Mouse (Mus musculus) C2C12 (cell line): Measurements from ENCODE around the gene Inava. TPM values are rescaled to one million over a fixed set of nuclear protein-coding genes. Genes with fewer than 3 reads are reported as not detected.

Experiments used
- H3K27me3 ChIP-seq: one replicate; pipeline ENCODE4 v1.6.1; 2011; ENCODE audit not compliant: control insufficient read depth, insufficient read depth, insufficient read length
- H3K36me3 ChIP-seq: one replicate; pipeline ENCODE4 v1.6.1; 2011; ENCODE audit not compliant: control insufficient read depth, insufficient read depth
- H3K4me3 ChIP-seq: one replicate; pipeline ENCODE4 v1.5.1; 2011; ENCODE audit warnings: mild to moderate bottlenecking, control low read depth; ENCODE audit not compliant: poor library complexity, insufficient read depth, severe bottlenecking
- H3K79me2 ChIP-seq: one replicate; pipeline ENCODE4 v1.6.1; 2011; ENCODE audit not compliant: control insufficient read depth, insufficient read depth
- H3K79me3 ChIP-seq: one replicate; pipeline ENCODE4 v1.6.1; 2011; ENCODE audit warnings: low read depth, control low read depth
- H3ac ChIP-seq: one replicate; pipeline ENCODE3; 2011; ENCODE audit warnings: low read depth; ENCODE audit not compliant: control insufficient read depth, insufficient read length
- CEBPB ChIP-seq: IDR thresholded peaks from one replicate; pipeline ENCODE4 v1.6.1; 2011; ENCODE audit warnings: low read depth, mild to moderate bottlenecking, control low read depth, moderate library complexity
- CTCF ChIP-seq: IDR thresholded peaks from one replicate; pipeline ENCODE4 v1.5.1; 2011; ENCODE audit not compliant: control insufficient read depth, insufficient read depth, insufficient read length
- FOSL1 ChIP-seq: IDR thresholded peaks from one replicate; pipeline ENCODE4 v1.8.0; 2011; ENCODE audit warnings: mild to moderate bottlenecking, low read length; ENCODE audit not compliant: poor library complexity, insufficient read depth, severe bottlenecking
- MAX ChIP-seq: IDR thresholded peaks from one replicate; pipeline ENCODE4 v1.6.1; 2011; ENCODE audit warnings: mild to moderate bottlenecking, control low read depth
- MYOD1 ChIP-seq: IDR thresholded peaks from one replicate; pipeline ENCODE4 v1.6.1; 2011; ENCODE audit warnings: low read depth; ENCODE audit not compliant: control insufficient read depth, insufficient read length
- MYOG ChIP-seq: IDR thresholded peaks from one replicate; pipeline ENCODE4 v1.6.1; 2011; ENCODE audit not compliant: control insufficient read depth, insufficient read length; ENCODE audit errors: extremely low read depth
- USF1 ChIP-seq: IDR thresholded peaks from one replicate; pipeline ENCODE4 v1.6.1; 2011; ENCODE audit warnings: low read depth, mild to moderate bottlenecking, control low read depth, moderate library complexity
- polyA plus RNA-seq: library from polyadenylated mRNA; unstranded; fragments of >200 nt; fragmentation: generic; extraction: Trizol; gene quantifications from one replicate; pipeline ENCODE4 v1.2.1, GENCODE M21; 2012; ENCODE audit warnings: missing spikeins

Gene Inava
- polyA plus RNA-seq, 1 experiment, result 7.6 TPM

- H3K27me3 ChIP-seq, result no peaks in the 10 kb centered on the region
- H3ac ChIP-seq, result no peak overlapping the region
- peaks cover 14% of the 10 kb centered on the region for H3K36me3 ChIP-seq
- H3K79me2 ChIP-seq, result no peaks in the 10 kb centered on the region
- no peaks in the 10 kb centered on the region for H3K79me3 ChIP-seq
- TF ChIP-seq MYOG, result no peak
- TF ChIP-seq MYOD1, result no peak
- TF ChIP-seq FOSL1, result no peak
- TF ChIP-seq CEBPB, result no peak
- TF ChIP-seq MAX, result no peak
- H3K4me3 ChIP-seq, result no peak overlapping the region
These were observed 13.8 kb downstream of the Inava start for GRCm38 (mm10) chr1:136220037-136220871.

- H3K36me3 ChIP-seq, result peaks cover 5% of the 10 kb centered on the region
- TF ChIP-seq USF1 (no peak), MYOG (no peak), CEBPB (no peak), FOSL1 (no peak), CTCF (no peak), MYOD1 (no peak), MAX (no peak)
- H3K27me3 ChIP-seq, result no peaks in the 10 kb centered on the region
- no peak overlapping the region for H3ac ChIP-seq
- H3K79me2 ChIP-seq, result no peaks in the 10 kb centered on the region
- no peaks in the 10 kb centered on the region for H3K79me3 ChIP-seq
- H3K4me3 ChIP-seq, result no peak overlapping the region
These were observed 19.8 kb downstream of the Inava start for GRCm38 (mm10) chr1:136214304-136214703.

GRCm38 (mm10) chr1:136212803-136213202, 21.3 kb downstream of the Inava start, which contains the start of gene Mroh3:
Gene Mroh3, minus strand, starts transcription at chr1:136212828.
- TF ChIP-seq MYOD1, result no peak
- TF ChIP-seq MYOG, result no peak
- no peak for TF ChIP-seq USF1
- no peak for TF ChIP-seq CEBPB
- no peak for TF ChIP-seq FOSL1
- no peak for TF ChIP-seq MAX
- TF ChIP-seq CTCF, result no peak
- Histone ChIP-seq H3K4me3 (no peak within 1 kb of the TSS), H3K79me3 (no peaks in the 10 kb centered on the region), H3K36me3 (no peaks in the 10 kb centered on the region), H3K27me3 (no peaks in the 10 kb centered on the region), H3ac (no peak within 1 kb of the TSS), H3K79me2 (no peaks in the 10 kb centered on the region)

GRCm38 (mm10) chr1:136190033-136190432, 44.0 kb downstream of the Inava start:
- no peaks in the 10 kb centered on the region for H3K27me3 ChIP-seq
- TF ChIP-seq CEBPB (no peak), MAX (no peak), MYOD1 (no peak), CTCF (no peak), FOSL1 (no peak), USF1 (no peak), MYOG (no peak)
- no peak overlapping the region for H3ac ChIP-seq
- no peak overlapping the region for H3K4me3 ChIP-seq
- H3K79me2 ChIP-seq, result no peaks in the 10 kb centered on the region
- no peaks in the 10 kb centered on the region for H3K36me3 ChIP-seq
- no peaks in the 10 kb centered on the region for H3K79me3 ChIP-seq

- TF ChIP-seq CEBPB, result no peak
- no peak for TF ChIP-seq MYOD1
- no peak for TF ChIP-seq USF1
- no peak for TF ChIP-seq CTCF
- no peak for TF ChIP-seq MAX
- TF ChIP-seq FOSL1, result no peak
- TF ChIP-seq MYOG, result no peak
These were observed 54.5 kb downstream of the Inava start for GRCm38 (mm10) chr1:136179511-136180001.

More at GRCm38 (mm10) chr1:136179511-136180001, 54.5 kb downstream of the Inava start:
- Histone ChIP-seq H3ac (no peak overlapping the region), H3K4me3 (no peak overlapping the region), H3K79me2 (no peaks in the 10 kb centered on the region), H3K27me3 (no peaks in the 10 kb centered on the region), H3K36me3 (no peaks in the 10 kb centered on the region), H3K79me3 (no peaks in the 10 kb centered on the region)
